Mouse (Mus musculus) kidney, embryonic 14.5 days (tissue): ENCODE data around the gene Rara. TPM values are rescaled to one million over a fixed set of nuclear protein-coding genes. Genes with fewer than 3 reads are reported as not detected.
A peak's percentile ranks its signal among the peaks of the same experiment; 100 is the strongest.
"Not testable (repeated sequence)": the region's sequence is repeated elsewhere in the genome, so short reads cannot be mapped to it uniquely, and the experiment has no call there.

Source experiments
- ATAC-seq: fragments of 200-750 bp; cut with Nextera tagmentation; 2 replicates; pipeline ENCODE4 v1.8.0; 2017; ENCODE audit warnings: moderate number of reproducible peaks, mild to moderate bottlenecking, moderate TSS enrichment, moderate library complexity; ENCODE audit not compliant: low FRiP score, low TSS enrichment
- H3K27ac ChIP-seq: fragments of 300-500 bp; sonication (generic); 2 replicates; pipeline ENCODE4 v1.5.1; 2014; ENCODE audit warnings: low read depth, mild to moderate bottlenecking, low read length, moderate library complexity, mixed read lengths
- H3K27me3 ChIP-seq: fragments of 300-500 bp; sonication (generic); 2 replicates; pipeline ENCODE4 v1.6.1; 2014; ENCODE audit warnings: mild to moderate bottlenecking, low read length; ENCODE audit not compliant: control insufficient read depth, insufficient read depth
- H3K36me3 ChIP-seq: fragments of 300-500 bp; sonication (generic); 2 replicates; pipeline ENCODE4 v1.6.1; 2014; ENCODE audit warnings: low read length, mixed read lengths; ENCODE audit not compliant: control insufficient read depth, insufficient read depth
- H3K4me1 ChIP-seq: fragments of 300-500 bp; sonication (generic); 2 replicates; pipeline ENCODE4 v1.6.1; 2014; ENCODE audit warnings: low read length, mixed read lengths; ENCODE audit not compliant: control insufficient read depth, insufficient read depth
- H3K4me2 ChIP-seq: fragments of 300-500 bp; sonication (generic); replicated peaks from 2 replicates; pipeline ENCODE4 v1.6.1; 2014; ENCODE audit warnings: low read depth, mild to moderate bottlenecking, low read length
- H3K4me3 ChIP-seq: fragments of 300-500 bp; sonication (generic); 2 replicates; pipeline ENCODE4 v1.5.1; 2014; ENCODE audit warnings: mild to moderate bottlenecking, low read length
- H3K9ac ChIP-seq: fragments of 300-500 bp; sonication (generic); 2 replicates; pipeline ENCODE4 v1.6.1; 2014; ENCODE audit warnings: low read depth, mild to moderate bottlenecking, low read length, moderate library complexity
- H3K9me3 ChIP-seq: fragments of 300-500 bp; sonication (generic); 2 replicates; pipeline ENCODE4 v1.6.1; 2016; ENCODE audit warnings: low read length; ENCODE audit not compliant: control insufficient read depth
- WGBS: fragments of 180-500 bp; shearing (Covaris S2); extraction: QIAGEN DNeasy Blood & Tissue Kit; methylation state at CpG from one replicate; pipeline ENCODE4 v1.1.7; 2014; 5-methylcytosine and 5-hydroxymethylcytosine counted together
- polyA plus RNA-seq: library from polyadenylated mRNA; unstranded; fragments of >200 nt; fragmentation: Nextera tagmentation; extraction: Ambion mirVana; gene quantifications from 2 replicates; pipeline ENCODE4 v1.2.1, GENCODE M21; 2014

Gene Rara
- polyA plus RNA-seq, 1 experiment from 2014 or later: 36.7 TPM

DNA sequence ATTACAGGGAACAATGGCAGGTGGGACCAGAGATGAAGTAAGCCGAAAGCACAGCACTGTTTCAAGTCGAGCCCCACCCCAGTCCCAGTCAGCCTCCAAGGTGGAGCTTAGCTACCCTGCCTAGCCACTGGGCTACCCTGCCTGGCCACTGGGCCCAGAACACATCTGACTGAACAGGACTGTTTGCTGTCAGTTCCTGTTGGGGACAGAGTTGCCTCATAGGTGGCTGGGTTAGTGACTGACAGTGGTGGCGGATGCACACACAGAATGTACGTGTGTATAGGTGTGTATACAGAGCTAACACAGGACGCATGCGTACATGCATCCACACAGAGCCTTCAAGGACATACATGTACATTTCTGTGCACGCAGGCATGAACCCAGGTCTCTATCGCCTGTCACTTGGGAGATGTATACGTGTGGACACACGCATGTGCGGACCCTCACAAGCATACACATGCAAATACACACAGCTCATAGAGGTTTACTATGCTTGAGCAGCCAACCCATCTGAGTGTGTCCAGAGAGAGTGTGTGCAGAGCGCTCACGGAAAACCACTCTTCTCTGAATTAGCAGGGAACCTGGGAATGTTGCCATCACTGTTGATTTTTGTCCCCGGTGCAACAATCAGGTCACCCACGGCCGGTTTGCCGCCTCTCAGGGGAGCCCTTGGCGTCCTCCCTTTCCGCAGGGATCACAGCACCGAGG is 53.8 kb downstream of the Rara start:
- H3K9ac ChIP-seq: peak overlapping the region; percentile 58; the same call in 1 of the 2 replicates
- H3K4me1 ChIP-seq: peaks cover 10% of the 10 kb centered on the region
- H3K9me3 ChIP-seq: no peaks in the 10 kb centered on the region
- H3K4me3 ChIP-seq: peak overlapping the region; percentile 59
- H3K4me2 ChIP-seq: peak overlapping the region; percentile 99
- 35% methylated on average over 20 of the region's 20 CpGs for WGBS
- no peaks in the 10 kb centered on the region for H3K36me3 ChIP-seq
- ATAC-seq: peak; percentile 34; the same call in 1 of the 2 replicates
- H3K27ac ChIP-seq: no peak overlapping the region
- H3K27me3 ChIP-seq: peaks cover 6% of the 10 kb centered on the region; the same call in 1 of the 2 replicates

DNA sequence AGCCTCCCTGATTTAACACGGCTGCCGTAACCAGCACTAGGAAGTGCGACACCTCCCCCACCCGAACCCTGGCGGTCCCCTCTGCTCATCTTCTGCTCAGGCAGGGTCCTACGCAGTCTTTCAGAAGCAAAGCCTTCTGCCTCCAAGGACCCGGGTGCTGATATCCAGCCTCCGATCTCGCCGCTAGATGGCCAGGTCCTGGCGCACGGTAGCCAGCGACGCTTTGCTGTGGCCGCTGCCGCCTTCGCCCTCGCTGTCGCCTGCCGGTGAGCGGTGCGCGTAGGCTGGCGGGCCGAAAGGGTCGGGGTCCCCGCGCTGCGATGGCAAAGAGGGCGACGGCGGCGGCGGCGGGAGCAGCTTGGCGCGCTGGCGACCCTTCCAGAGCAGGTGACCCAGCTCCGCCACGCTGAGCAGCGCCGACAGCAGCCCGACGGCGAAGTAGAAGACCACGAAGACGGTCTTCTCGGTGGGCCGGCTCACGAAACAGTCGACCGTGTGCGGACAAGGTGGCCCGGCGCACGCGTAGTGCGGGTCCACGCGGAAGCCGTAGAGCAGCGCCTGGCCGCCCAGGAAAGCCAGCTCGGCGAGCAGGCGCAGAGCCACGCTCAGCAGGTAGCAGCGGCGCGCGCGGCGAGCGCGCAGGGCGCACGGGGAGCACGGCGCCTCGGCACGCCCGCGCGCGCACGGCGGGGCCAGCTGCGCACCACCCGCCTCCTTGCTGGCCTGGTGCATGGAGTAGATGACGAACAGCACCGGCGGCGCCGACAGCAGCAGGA is 54.6 kb downstream of the Rara start:
- Histone ChIP-seq H3K27ac (no peak overlapping the region), H3K27me3 (peaks cover 6% of the 10 kb centered on the region; the same call in 1 of the 2 replicates), H3K9me3 (no peaks in the 10 kb centered on the region), H3K36me3 (no peaks in the 10 kb centered on the region), H3K9ac (peak overlapping the region; percentile 58), H3K4me1 (peaks cover 10% of the 10 kb centered on the region), H3K4me3 (peak overlapping the region; percentile 59), H3K4me2 (peak overlapping the region; percentile 99)
- peak; percentile 60 for ATAC-seq
- under 1% methylated on average over 93 of the region's 94 CpGs for WGBS

DNA sequence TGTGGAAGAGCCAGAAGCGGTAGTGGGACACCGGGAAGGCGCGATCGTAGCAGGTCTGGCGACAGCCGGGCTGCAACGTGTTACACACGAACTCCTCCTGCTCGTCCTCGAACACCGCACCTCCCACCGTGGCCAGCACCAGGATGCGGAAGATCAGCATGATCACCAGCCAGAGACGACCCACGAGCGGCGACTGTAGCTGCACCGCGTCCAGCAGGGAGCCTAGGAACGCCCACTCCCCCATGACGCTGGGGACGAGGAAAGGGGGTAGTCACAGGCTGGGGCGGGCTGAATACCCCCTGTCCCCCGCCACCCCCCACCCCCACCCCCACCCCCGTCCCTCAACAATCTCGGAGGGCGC is 55.1 kb downstream of the Rara start, which contains the start of gene Gjd3:
Gjd3 (minus strand) TSS at position 244 of the 361 bp plus-strand sequence.
- WGBS: 2% methylated on average over 28 of the region's 28 CpGs
- Histone ChIP-seq H3K9ac (peak within 1 kb of the TSS; percentile 58), H3K9me3 (no peaks in the 10 kb centered on the region), H3K4me2 (peak within 1 kb of the TSS; percentile 99), H3K27ac (no peak within 1 kb of the TSS), H3K4me1 (peaks cover 10% of the 10 kb centered on the region), H3K27me3 (peaks cover 6% of the 10 kb centered on the region; the same call in 1 of the 2 replicates), H3K36me3 (no peaks in the 10 kb centered on the region), H3K4me3 (peak within 1 kb of the TSS; percentile 59)
- ATAC-seq: no peak

DNA sequence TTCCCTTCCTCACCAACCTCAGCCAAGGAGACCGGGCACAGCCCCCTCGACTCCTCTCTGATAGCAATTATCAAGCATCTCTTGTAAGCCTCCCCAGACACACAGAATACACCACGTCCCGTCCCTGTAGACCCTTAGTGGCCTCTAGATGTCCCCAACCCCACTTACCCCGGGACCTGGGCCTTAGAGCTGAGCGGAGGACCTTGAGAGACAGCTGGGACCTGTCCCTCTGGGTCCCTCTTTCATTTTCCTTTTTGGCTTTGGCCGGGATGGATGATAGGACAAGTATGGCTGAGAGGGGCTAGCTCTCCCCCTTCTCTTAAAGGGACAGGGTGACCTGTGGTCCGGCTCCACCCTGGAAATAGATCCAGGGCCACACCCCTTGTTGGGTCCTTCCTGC is 55.9 kb downstream of the Rara start:
- H3K4me2 ChIP-seq: no peak overlapping the region
- no peak for ATAC-seq
- no peak overlapping the region for H3K9ac ChIP-seq
- H3K36me3 ChIP-seq: no peaks in the 10 kb centered on the region
- no peaks in the 10 kb centered on the region for H3K9me3 ChIP-seq
- H3K4me3 ChIP-seq: no peak overlapping the region; the same call in 1 of the 2 replicates
- H3K27ac ChIP-seq: no peak overlapping the region
- H3K27me3 ChIP-seq: peaks cover 6% of the 10 kb centered on the region; the same call in 1 of the 2 replicates
- 47% methylated on average over 8 of the region's 8 CpGs for WGBS
- peaks cover 10% of the 10 kb centered on the region for H3K4me1 ChIP-seq

GRCm38 (mm10) chr11:98985542-98985941 is 57.9 kb downstream of the Rara start:
- Histone ChIP-seq H3K27ac (no peak overlapping the region), H3K9ac (no peak overlapping the region), H3K27me3 (peaks cover 6% of the 10 kb centered on the region; the same call in 1 of the 2 replicates), H3K4me1 (peaks cover 10% of the 10 kb centered on the region), H3K4me2 (no peak overlapping the region), H3K9me3 (no peaks in the 10 kb centered on the region), H3K36me3 (no peaks in the 10 kb centered on the region), H3K4me3 (no peak overlapping the region)
- WGBS: 93% methylated on average over 7 of the region's 7 CpGs
- no peak for ATAC-seq

DNA sequence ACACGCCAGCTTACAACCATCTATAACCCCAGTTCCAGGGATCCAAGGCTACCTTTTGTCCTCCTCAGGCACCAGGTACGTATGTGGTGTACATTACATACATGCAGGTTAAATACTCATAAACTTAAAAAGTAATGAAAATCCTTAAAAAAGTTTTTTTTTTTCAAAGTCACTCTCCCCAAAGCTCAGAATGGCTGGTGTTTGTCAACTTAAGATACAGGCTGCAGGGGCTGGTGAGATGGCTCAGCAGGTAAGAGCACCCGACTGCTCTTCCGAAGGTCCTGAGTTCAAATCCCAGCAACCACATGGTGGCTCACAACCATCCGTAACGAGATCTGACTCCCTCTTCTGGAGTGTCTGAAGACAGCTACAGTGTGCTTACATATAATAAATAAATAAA is 60.6 kb downstream of the Rara start:
- H3K4me2 ChIP-seq, ATAC-seq, H3K4me3 ChIP-seq, H3K27me3 ChIP-seq, H3K4me1 ChIP-seq, H3K9me3 ChIP-seq, H3K27ac ChIP-seq, H3K9ac ChIP-seq: not testable (repeated sequence)
- WGBS: 91% methylated on average over 5 of the region's 6 CpGs
- H3K36me3 ChIP-seq: peaks cover 16% of the 10 kb centered on the region

DNA sequence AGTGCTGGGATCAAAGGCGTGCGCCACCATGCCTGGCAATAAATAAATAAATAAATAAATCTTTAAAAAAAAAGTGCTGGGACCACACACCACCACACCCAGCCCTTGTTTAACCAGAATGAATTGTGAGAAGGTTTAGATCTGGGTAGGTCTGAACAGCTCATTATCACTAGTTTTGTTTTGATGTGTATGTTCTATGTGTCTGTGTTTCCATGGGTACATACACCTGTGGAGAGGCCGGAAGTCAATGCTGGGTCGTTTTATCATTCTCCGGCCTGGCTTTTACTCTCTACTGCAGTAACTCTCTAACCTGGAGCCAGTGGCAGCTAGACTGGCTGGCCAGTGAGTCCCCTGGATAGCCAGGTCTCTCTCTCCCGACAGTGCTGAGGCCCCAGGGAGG is 63.2 kb downstream of the Rara start:
- no peak overlapping the region for H3K27ac ChIP-seq
- H3K4me3 ChIP-seq: no peak overlapping the region
- H3K9ac ChIP-seq: no peak overlapping the region
- no peak; the same call in 1 of the 2 replicates for ATAC-seq
- 83% methylated on average over 6 of the region's 6 CpGs for WGBS
- H3K9me3 ChIP-seq: no peaks in the 10 kb centered on the region
- peaks cover 42% of the 10 kb centered on the region for H3K36me3 ChIP-seq
- no peaks in the 10 kb centered on the region for H3K27me3 ChIP-seq
- H3K4me2 ChIP-seq: no peak overlapping the region
- H3K4me1 ChIP-seq: no peaks in the 10 kb centered on the region

- Histone ChIP-seq H3K27ac (no peak overlapping the region), H3K9me3 (no peaks in the 10 kb centered on the region), H3K4me2 (no peak overlapping the region), H3K4me3 (no peak overlapping the region), H3K27me3 (no peaks in the 10 kb centered on the region), H3K9ac (no peak overlapping the region), H3K4me1 (no peaks in the 10 kb centered on the region), H3K36me3 (peaks cover 93% of the 10 kb centered on the region)
- no peak for ATAC-seq
- WGBS: 95% methylated on average over 7 of the region's 7 CpGs
Observed at GRCm38 (mm10) chr11:98995987-98996386, 68.4 kb downstream of the Rara start.

- WGBS: 94% methylated on average over 4 of the region's 4 CpGs
- H3K9me3 ChIP-seq: no peaks in the 10 kb centered on the region
- no peak overlapping the region for H3K4me2 ChIP-seq
- no peaks in the 10 kb centered on the region for H3K4me1 ChIP-seq
- peaks cover 100% of the 10 kb centered on the region for H3K36me3 ChIP-seq
- no peak for ATAC-seq
- H3K9ac ChIP-seq: no peak overlapping the region
- H3K27ac ChIP-seq: no peak overlapping the region
- no peak overlapping the region for H3K4me3 ChIP-seq
- H3K27me3 ChIP-seq: no peaks in the 10 kb centered on the region
Observed at GRCm38 (mm10) chr11:98997659-98998058, 70.0 kb downstream of the Rara start.
